Mouse (Mus musculus): ENCODE data around the gene Dcun1d2.
"Not testable (repeated sequence)": the region's sequence is repeated elsewhere in the genome, so short reads cannot be mapped to it uniquely, and the experiment has no call there.

Gene Dcun1d2

GRCm38 (mm10) chr8:13287692-13288623 lies at the start of gene Dcun1d2, which contains the start of gene Tmco3:
Gene Dcun1d2, minus strand, starts transcription at chr8:13288131.
Gene Tmco3, plus strand, starts transcription at chr8:13288190.
- DNase-seq (ENCODE audit: low read depth, low spot score): peak; percentile 94

DNA sequence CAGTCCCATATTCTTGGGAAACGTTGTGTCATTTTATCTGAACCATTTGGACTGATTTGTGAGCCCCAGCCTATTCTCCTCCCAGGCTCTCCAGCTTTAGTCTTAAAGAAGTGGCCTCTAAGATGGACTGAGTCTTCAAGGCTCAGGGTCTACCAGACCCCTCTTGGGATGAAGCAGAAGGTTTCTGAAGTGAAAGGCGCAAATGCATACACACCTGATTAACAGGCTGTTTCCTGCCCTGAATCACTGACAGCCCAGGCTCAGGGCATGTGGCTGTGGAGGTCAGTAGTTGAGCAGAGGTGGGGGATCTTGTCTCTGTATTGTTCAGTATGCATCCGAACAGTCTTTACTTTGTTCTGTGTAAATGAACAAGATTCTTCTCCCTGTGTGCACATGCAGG lies 49.7 kb upstream of the Dcun1d2 start:
- DNase-seq (ENCODE audit: low read depth, low spot score): no peak

DNA sequence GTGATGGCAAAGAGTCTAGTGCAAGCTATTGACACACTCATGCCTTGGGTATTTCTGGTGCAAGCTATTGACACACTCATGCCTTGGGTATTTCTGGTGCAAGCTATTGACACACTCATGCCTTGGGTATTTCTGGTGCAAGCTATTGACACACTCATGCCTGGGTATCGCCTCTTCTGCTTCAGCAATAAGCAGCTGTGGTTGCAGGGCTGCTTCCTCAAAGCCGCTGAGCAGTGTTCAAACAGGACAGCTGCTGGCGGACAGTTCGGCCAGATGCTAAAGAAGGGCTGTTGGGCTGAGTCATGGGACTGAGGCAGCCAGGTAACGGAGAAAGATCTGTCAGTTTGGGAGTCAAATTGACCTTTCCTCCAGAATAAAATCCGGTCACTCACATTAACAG lies 49.3 kb upstream of the Dcun1d2 start:
- not testable (repeated sequence) for DNase-seq (ENCODE audit: low read depth, low spot score)

- no peak for DNase-seq (ENCODE audit: low read depth, low spot score)
These were observed 46.7 kb upstream of the Dcun1d2 start for GRCm38 (mm10) chr8:13334671-13335070.

GRCm38 (mm10) chr8:13326598-13326997 lies 38.7 kb upstream of the Dcun1d2 start:
- DNase-seq (ENCODE audit: low read depth, low spot score): no peak

GRCm38 (mm10) chr8:13316671-13317070 lies 28.7 kb upstream of the Dcun1d2 start:
- DNase-seq (ENCODE audit: low read depth, low spot score): no peak

DNA sequence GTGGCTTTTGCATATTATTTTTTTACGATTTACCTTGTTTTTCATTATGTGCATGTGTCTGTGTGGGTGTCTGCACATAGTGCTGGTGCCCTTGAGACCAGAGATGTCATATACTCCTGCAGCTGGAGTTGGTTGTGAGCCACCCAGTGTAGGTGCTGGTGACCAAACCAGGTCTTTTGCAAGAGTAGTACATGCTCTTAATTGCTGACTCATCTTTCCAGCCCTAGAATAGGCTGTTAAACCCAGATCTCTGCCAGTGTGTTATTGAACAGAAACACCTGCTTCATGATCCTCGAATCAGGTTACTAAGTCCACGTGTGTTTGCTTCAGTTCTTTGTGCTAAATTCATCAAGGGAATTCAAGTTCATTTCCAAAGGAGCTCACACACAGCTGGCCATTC lies 27.0 kb upstream of the Dcun1d2 start:
- no peak for DNase-seq (ENCODE audit: low read depth, low spot score)

- DNase-seq (ENCODE audit: low read depth, low spot score): no peak
These were observed 19.0 kb upstream of the Dcun1d2 start for GRCm38 (mm10) chr8:13306916-13307315.

- no peak for DNase-seq (ENCODE audit: low read depth, low spot score)
These were observed 18.5 kb upstream of the Dcun1d2 start for GRCm38 (mm10) chr8:13306309-13306909.

- DNase-seq (ENCODE audit: low read depth, low spot score): no peak
These were observed 18.0 kb upstream of the Dcun1d2 start for GRCm38 (mm10) chr8:13305884-13306283.

GRCm38 (mm10) chr8:13305459-13305858 lies 17.5 kb upstream of the Dcun1d2 start:
- DNase-seq (ENCODE audit: low read depth, low spot score): no peak

GRCm38 (mm10) chr8:13301036-13301435 lies 13.1 kb upstream of the Dcun1d2 start:
- no peak for DNase-seq (ENCODE audit: low read depth, low spot score)

GRCm38 (mm10) chr8:13299571-13299970 lies 11.6 kb upstream of the Dcun1d2 start:
- DNase-seq (ENCODE audit: low read depth, low spot score): no peak

- no peak for DNase-seq (ENCODE audit: low read depth, low spot score)
These were observed 5.9 kb upstream of the Dcun1d2 start for GRCm38 (mm10) chr8:13293677-13294470.

GRCm38 (mm10) chr8:13292364-13292763 lies 4.4 kb upstream of the Dcun1d2 start:
- DNase-seq (ENCODE audit: low read depth, low spot score): peak; percentile 65

DNA sequence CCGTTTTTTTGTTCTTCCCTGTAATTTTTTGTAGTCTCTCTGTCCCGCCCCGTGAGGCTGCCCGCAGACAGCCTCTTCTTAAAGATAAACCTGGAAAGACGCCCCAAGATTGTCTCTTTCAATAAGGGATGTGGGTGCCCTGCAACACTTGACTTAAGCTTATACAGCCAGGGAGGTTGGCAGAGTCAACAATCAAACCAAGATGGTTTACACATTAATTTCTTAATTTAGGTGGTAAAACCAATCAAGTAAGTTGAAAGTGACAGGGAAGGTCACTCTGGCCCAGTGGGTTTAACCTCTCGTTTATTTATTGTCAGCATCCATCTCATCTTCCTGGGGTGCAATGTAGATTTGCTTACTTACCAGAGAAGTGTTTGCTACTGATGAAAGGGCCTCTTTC lies 715 bp upstream of the Dcun1d2 start:
- DNase-seq (ENCODE audit: low read depth, low spot score): no peak

DNA sequence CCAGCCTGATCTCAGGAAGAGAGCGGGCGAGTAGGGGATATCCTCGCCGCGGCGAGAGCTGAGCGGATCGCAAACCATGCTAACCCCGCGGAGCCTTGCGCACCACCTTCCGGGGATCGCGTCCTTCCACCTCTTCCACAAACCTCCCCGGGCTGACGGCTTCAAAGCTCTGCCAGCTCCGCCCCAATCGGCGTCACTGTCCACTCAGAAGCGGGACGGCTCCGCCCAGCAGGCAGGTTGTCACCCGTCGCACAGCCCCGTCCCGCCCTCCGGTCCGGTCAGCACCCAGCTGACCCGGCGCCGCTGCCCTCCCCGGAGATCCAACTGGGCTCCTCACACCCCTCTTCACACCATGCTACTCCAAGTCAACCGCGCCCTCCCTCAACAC lies 633 bp downstream of the Dcun1d2 start:
- peak; percentile 81 for DNase-seq (ENCODE audit: low read depth, low spot score)

GRCm38 (mm10) chr8:13283200-13283599 lies 4.7 kb downstream of the Dcun1d2 start:
- no peak for DNase-seq (ENCODE audit: low read depth, low spot score)

GRCm38 (mm10) chr8:13276941-13277447 lies 10.9 kb downstream of the Dcun1d2 start:
- DNase-seq (ENCODE audit: low read depth, low spot score): no peak

DNA sequence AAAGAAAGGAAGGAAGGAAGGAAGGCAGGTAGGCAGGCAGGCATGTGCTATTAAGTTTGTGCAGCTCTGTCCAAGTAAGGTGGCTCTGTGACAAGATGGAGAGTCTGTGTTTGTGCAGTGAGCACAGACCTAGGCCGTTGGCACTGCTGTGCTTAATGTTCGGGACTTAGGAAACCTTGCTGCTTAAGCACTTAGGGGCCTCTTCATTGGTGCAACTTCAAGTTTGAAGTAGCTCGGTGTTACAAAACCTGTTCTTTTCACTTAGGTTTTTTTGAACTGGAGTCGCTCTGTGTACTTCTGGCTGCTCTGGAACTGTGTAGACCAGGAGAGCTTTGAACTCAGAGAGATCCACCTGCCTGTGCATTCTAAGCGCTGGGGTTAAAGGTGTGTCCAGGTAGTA lies 15.1 kb downstream of the Dcun1d2 start:
- no peak for DNase-seq (ENCODE audit: low read depth, low spot score)

DNA sequence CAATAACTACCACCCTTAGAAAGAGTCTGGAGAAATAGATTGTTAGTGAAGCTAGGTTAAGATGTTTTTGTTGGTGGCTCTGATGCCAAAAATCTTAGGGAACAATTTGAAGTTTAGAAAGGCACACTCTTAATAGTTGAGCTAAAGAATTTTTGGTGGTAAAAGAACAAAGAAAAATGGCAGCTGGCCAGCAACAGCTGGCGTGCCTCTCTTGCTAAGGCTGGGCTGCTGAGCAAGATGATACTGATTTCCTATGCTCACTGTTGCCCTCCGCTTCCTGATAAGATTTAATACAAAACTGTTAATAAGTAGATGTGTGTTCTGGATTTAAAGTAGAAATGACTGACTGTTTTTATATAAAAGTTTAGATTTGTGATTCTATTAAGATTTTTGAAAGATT lies 20.4 kb downstream of the Dcun1d2 start:
- no peak for DNase-seq (ENCODE audit: low read depth, low spot score)

GRCm38 (mm10) chr8:13263376-13263775 lies 24.6 kb downstream of the Dcun1d2 start:
- DNase-seq (ENCODE audit: low read depth, low spot score): no peak
